Mouse (Mus musculus): Measurements from ENCODE around the gene Tmie.

The Tmie gene

DNA sequence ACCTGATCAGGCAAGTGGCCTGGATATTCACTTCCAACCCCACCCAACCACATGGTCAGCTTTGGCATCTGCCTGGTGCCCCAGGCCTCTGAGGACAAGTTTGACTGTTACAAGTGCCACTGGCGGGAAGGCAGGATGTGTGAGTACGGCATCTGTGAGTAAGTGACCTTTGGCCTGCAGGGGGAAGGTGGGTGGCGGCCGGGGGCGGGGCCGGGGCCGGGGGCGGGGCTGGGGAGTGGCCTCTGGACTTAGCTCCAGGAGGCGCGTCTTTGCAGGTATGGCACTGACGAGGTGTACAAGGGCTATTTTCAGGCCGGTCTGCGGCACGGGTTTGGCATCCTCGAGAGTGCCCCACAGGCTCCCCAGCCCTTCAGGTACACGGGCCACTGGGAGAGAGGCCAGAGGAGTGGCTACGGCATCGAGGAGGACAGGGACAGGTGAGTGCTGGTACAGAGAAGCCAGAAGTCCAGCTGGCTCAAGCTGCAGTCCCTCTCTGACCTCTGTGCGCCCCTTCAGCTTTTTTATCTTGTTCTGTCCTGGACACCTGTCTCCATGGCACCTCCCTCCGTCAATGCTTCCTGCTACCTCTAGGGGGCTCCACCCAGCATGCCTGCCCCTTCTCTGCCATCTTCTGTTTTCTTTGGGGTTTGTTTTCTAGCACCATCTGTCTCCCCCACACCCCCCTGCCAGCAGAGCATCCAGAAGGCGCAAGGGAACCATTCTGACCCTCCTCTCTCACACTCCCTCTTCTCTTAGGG lies 10.3 kb upstream of the Tmie start:
- DNase-seq (ENCODE audit: low spot score in 2 of 2): no peak

GRCm38 (mm10) chr9:110888935-110889334 lies 9.0 kb upstream of the Tmie start:
- DNase-seq (ENCODE audit: low spot score in 2 of 2): no peak

- DNase-seq (ENCODE audit: low spot score in 2 of 2): no peak
These were observed 7.7 kb upstream of the Tmie start for GRCm38 (mm10) chr9:110887388-110888303.

- DNase-seq (ENCODE audit: low spot score in 2 of 2): no peak
These were observed 2.0 kb upstream of the Tmie start for GRCm38 (mm10) chr9:110881953-110882352.

DNA sequence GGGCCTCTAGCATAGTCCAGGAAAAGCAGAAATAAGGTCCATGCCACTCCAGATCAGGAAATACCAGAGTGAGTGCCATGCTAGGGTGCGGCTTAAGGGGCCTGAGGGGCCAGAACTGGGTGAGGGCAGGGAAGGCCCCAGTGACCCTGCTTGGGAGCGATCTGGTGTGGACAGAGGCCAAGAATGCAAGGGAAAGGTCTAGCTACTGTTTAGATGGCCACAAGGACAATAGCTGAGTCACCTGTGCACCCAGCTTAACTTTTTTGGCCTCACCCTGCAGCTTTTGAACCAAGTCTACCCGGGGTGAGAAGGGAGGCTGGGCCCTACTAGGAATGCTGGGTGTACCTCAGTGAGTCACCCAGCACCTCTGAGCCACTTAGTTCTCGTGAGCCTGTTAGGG lies 859 bp upstream of the Tmie start:
- peak in 1 of 2 experiments; percentile 63 for DNase-seq (ENCODE audit: low spot score in 2 of 2)

DNA sequence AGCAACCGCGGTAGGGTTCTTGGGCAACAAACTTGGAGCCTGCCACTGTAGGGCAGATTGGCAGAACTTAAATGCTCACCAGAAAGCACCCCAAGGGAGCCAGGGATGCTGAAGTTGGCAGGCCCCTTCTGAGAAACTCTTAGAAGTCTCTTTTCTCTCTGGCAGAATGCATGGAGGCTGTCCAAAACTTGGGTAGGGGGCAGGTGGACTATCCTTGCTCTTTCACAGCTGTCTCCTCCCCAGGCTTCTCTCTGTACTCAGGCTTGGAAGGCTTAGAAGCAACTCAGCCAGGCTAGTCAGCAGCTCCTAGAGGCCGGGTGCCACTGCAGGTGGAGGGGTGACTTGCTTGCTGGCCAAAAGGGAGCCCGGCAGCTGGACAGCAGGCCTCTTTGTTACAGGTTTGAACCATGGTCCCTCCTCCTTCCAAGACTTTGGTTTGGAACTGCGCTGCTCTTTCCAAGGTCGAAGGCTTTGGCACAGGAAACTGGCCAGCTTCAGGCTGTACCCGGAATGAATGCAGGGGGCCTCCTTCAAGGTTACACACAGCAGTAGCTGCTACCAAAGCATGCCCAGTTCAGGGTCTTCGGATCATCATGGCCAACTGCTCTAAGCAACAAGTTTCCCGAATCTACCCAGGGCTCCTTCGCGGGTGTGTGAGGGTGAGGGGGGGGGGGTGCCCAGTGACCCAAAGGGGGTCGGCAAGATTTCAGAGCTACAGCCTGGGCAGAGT lies 557 bp downstream of the Tmie start, which contains the start of gene Als2cl:
Als2cl (plus strand) TSS at position 680 of the 730 bp plus-strand sequence.
- no peak for DNase-seq (ENCODE audit: low spot score in 2 of 2)

- DNase-seq (ENCODE audit: low spot score in 2 of 2): peak in 1 of 2 experiments; percentile 55
These were observed 2.0 kb downstream of the Tmie start for GRCm38 (mm10) chr9:110877888-110878287.

GRCm38 (mm10) chr9:110877353-110877752 lies 2.6 kb downstream of the Tmie start:
- DNase-seq (ENCODE audit: low spot score in 2 of 2): no peak

GRCm38 (mm10) chr9:110875288-110875695 lies 4.6 kb downstream of the Tmie start:
- DNase-seq (ENCODE audit: low spot score in 2 of 2): no peak

DNA sequence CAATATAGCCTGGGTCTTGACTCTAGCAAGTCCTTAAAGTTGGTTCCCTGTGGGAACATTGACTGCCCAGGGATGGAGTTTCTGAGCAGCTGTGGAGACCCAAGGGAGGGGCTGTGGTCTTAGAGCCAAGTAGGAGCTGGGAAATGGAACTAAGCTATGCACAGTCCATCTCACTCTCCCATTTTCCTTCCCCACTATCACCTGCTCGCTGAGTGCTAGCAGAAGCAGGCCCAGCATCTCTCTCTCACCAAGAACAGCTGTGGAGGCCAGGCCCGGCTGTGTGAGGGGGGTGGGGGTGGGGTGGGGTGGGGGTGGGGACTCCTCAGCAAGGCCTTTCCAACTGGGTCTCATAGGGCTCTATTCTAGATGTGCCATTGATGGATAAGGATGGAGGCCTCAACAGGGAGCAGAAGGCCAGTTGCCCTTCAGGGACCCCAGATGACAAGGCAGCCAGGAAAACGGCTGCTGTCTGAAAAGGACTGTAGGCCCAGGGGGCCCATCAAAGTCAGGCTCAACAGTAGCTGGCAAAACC lies 5.2 kb downstream of the Tmie start:
- no peak for DNase-seq (ENCODE audit: low spot score in 2 of 2)

DNA sequence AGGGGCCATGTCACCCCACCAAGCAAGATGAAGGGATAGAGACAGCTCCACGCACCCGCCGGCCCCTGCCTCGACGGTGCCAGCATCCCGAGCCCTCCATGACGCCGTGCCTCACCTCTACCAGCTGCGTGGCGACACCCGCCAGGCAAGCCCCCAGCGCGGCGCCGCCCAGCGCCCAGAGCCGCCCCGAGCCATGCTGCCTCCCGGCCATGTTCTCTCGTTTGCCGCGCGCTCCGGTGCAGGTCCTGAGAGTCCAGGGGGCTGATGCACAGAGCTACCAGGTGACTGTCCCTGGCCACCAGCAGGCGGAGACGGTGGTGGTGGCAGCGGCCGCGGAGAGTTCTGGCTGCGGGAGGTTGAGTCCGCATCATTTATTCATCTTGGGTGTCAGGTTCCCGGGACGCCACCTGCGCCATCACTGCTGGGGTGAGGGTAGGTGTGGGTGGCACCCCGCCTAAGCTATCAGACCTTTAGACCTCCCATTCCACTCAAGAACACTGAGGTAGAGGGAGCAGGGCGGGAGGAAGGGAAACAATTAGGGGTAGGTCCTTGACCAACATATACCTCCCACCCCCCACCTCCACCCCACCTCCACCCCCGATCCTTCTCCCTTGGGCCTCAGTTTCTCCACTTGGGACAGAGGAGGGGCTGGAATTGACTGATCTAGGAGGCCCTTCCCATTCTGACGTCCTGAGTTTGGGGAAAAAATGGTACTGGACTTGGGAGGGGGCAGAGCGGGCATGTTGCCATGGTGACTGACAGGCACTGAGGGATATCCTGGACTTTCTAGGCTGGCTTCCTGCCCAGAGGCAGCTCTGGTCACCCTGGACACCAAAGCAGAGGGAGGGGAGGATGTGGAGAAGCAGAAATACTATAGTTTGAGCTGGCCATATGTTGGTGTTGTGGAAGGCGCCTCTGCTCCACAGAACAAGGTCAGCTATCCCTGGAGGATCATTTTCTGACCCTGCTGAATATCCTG lies 5.9 kb downstream of the Tmie start:
- no peak for DNase-seq (ENCODE audit: low spot score in 2 of 2)

- peak in 1 of 2 experiments; percentile 19 for DNase-seq (ENCODE audit: low spot score in 2 of 2)
These were observed 8.9 kb downstream of the Tmie start for GRCm38 (mm10) chr9:110871030-110871429.

GRCm38 (mm10) chr9:110858967-110859596 lies 20.8 kb downstream of the Tmie start:
- no peak for DNase-seq (ENCODE audit: low spot score in 2 of 2)

GRCm38 (mm10) chr9:110858523-110858922 lies 21.4 kb downstream of the Tmie start:
- no peak for DNase-seq (ENCODE audit: low spot score in 2 of 2)

DNA sequence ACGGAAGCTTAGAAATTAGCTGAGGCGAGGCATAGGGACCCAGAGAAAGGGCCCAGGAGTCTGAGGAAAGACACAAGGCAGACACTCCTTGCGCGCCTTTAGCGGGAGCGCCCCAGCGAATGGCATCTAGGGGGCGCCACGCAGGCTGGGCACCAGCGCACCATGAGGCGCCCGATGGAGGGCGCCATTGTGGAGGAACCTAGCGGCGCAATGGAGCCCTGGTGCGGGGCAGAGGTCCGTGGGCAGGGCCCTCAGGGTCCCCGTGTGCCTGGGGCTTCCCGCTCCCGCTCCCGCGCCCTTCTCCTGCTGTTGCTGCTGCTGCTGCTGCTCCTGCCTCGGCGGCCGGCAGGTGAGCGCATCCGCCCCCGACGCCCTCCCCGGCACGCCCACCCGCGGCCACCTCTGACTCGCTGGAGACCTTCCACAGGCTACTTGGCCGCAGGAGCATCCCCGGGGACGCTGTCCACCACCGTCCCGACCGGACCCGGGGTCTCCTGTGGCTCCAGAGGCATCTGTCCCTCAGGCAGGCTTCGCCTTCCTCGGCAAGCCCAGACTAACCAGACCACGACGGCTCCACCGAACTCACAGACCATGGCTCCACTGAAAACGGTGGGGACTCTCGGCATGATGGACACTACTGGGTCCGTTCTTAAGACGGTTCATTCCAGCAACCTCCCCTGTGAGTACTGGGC lies 22.0 kb downstream of the Tmie start, which contains the start of gene Prss50:
Prss50 (plus strand) TSS at position 187 of the 692 bp plus-strand sequence.
- DNase-seq (ENCODE audit: low spot score in 2 of 2): no peak

DNA sequence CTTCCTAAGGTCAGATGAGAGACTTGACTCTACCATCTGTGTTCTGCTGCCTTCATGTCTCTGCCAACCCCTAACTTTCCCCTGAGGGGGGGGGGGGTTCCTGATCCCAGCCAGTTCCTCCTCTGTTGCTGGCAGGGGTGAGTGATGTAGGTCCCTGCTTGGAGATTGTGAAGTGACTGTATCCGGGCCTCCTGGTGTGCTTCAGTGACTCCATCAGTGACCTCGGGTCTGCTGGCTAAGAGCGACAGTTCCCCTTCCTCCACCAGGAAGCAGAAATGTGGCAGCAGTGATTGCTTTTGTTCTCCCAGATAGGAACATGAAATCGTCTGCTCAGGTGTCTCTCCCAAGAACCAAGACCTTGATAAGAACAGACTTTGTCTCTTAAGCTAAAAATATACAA lies 23.0 kb downstream of the Tmie start:
- DNase-seq (ENCODE audit: low spot score in 2 of 2): no peak

DNA sequence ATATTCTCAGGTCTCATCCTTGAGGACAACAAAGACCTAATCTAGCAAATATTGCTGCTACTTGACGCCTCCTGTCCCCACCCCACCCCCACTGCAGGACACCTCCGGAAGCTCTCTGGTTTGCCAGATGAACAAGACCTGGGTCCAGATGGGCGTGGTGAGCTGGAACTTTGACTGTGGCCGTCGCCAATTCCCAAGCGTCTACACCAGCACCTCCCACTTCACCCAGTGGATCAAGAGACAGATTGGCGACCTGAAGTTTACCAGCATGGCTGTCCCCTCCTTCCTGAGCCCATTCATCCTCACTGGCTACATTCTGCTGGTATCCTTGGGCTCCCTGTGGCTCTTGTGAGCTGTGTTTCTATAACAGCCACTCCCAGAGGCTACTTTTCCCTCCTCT lies 24.0 kb downstream of the Tmie start:
- no peak for DNase-seq (ENCODE audit: low spot score in 2 of 2)

- DNase-seq (ENCODE audit: low spot score in 2 of 2): no peak
These were observed 30.8 kb downstream of the Tmie start for GRCm38 (mm10) chr9:110849162-110849561.

DNA sequence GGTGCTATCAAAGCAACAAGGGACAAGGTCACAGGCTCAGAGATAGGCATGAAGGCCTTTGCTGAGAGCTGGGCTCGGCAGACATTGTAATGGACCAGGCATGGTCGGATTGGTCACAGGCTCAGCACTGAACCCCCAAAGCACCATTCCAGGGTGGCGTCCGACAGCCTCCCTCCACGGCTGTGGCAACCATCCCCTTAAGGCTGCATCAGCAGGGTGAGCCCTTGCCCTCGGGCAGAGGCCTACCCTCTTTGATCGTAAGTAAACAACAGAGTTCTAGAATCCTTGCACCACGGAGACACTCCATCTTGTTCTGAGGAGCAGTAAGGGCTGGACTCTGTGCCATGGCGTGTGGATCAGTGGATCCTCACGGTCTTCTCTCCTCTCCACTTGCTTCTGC lies 35.7 kb downstream of the Tmie start, which contains the start of gene Prss46:
Prss46 (plus strand) TSS at position 301 of the 400 bp plus-strand sequence.
- DNase-seq (ENCODE audit: low spot score in 2 of 2): no peak
